Mouse (Mus musculus): ENCODE results near the gene Macrod1. TPM values are rescaled to one million over a fixed set of nuclear protein-coding genes. Genes with fewer than 3 reads are reported as not detected.
"Not testable (repeated sequence)": the region's sequence is repeated elsewhere in the genome, so short reads cannot be mapped to it uniquely, and the experiment has no call there.

The Macrod1 gene
- polyA plus RNA-seq, 1 experiment from 2014 or later = 8.3 TPM

GRCm38 (mm10) chr19:7044279-7044678 lies 12.3 kb upstream of the Macrod1 start:
- Histone ChIP-seq H3K4me2 (replicated peaks; ENCODE audit: low read depth, low read length) (no peak overlapping the region), H3K27ac (ENCODE audit: low read length) (no peak overlapping the region), H3K4me3 (ENCODE audit: low read depth, low read length) (no peak overlapping the region), H3K36me3 (ENCODE audit: control insufficient read depth, insufficient read depth, low read length) (no peaks in the 10 kb centered on the region), H3K27me3 (ENCODE audit: control insufficient read depth, insufficient read depth, low read length) (no peaks in the 10 kb centered on the region), H3K9me3 (ENCODE audit: control insufficient read depth, low read depth, low read length) (no peaks in the 10 kb centered on the region), H3K9ac (replicated peaks; ENCODE audit: low read depth, low read length) (no peak overlapping the region), H3K4me1 (ENCODE audit: control insufficient read depth, insufficient read depth, low read length) (0 out of 2 replicates have a peak, but pooled peaks cover 2% of the 10 kb centered on the region)
- no peak for ATAC-seq (ENCODE audit: insufficient number of reproducible peaks, insufficient read depth, low FRiP score, low read depth)
- WGBS = 68% methylated on average over 4 of the region's 4 CpGs

DNA sequence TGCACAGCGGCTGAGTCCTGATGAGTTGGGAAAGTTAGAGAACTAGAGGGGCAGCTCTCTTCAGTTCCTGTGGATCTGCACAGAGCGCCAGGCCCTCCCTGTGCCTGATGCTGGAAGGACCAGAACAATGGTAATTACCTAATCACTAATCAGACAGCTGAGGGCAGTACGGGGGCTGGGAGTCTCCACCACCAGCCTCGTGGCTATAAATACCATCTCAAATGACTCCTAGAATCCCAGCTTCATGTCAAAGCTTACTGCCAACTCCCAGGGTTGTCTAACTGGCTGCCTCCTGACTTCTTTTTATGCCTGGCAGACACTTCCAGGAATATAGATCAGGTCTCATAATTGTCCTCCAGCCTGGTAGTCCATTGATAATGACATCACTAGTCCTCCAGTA lies 11.9 kb upstream of the Macrod1 start:
- 0 out of 2 replicates have a peak, but pooled peaks cover 2% of the 10 kb centered on the region for H3K4me1 ChIP-seq (ENCODE audit: control insufficient read depth, insufficient read depth, low read length)
- H3K36me3 ChIP-seq (ENCODE audit: control insufficient read depth, insufficient read depth, low read length) = no peaks in the 10 kb centered on the region
- ATAC-seq (ENCODE audit: insufficient number of reproducible peaks, insufficient read depth, low FRiP score, low read depth) = no peak
- H3K4me2 ChIP-seq (replicated peaks; ENCODE audit: low read depth, low read length) = no peak overlapping the region
- no peaks in the 10 kb centered on the region for H3K27me3 ChIP-seq (ENCODE audit: control insufficient read depth, insufficient read depth, low read length)
- 45% methylated on average over 4 of the region's 4 CpGs for WGBS
- no peak overlapping the region for H3K27ac ChIP-seq (ENCODE audit: low read length)
- no peaks in the 10 kb centered on the region for H3K9me3 ChIP-seq (ENCODE audit: control insufficient read depth, low read depth, low read length)
- no peak overlapping the region for H3K9ac ChIP-seq (replicated peaks; ENCODE audit: low read depth, low read length)
- no peak overlapping the region for H3K4me3 ChIP-seq (ENCODE audit: low read depth, low read length)

- H3K27me3 ChIP-seq (ENCODE audit: control insufficient read depth, insufficient read depth, low read length); H3K27ac ChIP-seq (ENCODE audit: low read length); H3K36me3 ChIP-seq (ENCODE audit: control insufficient read depth, insufficient read depth, low read length); ATAC-seq (ENCODE audit: insufficient number of reproducible peaks, insufficient read depth, low FRiP score, low read depth); H3K9ac ChIP-seq (replicated peaks; ENCODE audit: low read depth, low read length); H3K4me2 ChIP-seq (replicated peaks; ENCODE audit: low read depth, low read length); H3K9me3 ChIP-seq (ENCODE audit: control insufficient read depth, low read depth, low read length); H3K4me3 ChIP-seq (ENCODE audit: low read depth, low read length): not testable (repeated sequence)
- 89% methylated on average over 4 of the region's 4 CpGs for WGBS
- peaks cover 10% of the 10 kb centered on the region for H3K4me1 ChIP-seq (ENCODE audit: control insufficient read depth, insufficient read depth, low read length)
Observed at GRCm38 (mm10) chr19:7053382-7053781, 3.2 kb upstream of the Macrod1 start.

DNA sequence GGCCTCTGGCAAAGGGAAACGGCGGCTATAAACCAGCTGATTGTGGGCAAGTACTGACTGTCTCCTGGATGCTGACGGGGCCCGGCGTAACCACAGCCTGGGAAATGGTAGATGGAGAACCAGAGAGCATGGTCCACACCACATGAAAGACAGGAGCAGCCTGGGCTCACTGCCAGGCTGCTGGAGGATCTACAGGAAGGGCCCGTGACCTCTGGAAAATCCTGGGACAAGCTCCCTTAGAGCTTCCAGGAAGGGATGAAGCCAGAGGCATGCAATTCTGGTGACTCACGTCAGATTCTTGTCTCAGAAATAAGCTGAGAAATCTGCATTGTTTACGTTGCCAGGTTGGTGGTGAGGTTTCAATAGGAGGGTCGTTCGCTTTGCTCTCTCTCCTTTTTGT lies 1.8 kb upstream of the Macrod1 start:
- H3K36me3 ChIP-seq (ENCODE audit: control insufficient read depth, insufficient read depth, low read length) = no peaks in the 10 kb centered on the region
- H3K4me3 ChIP-seq (ENCODE audit: low read depth, low read length) = no peak overlapping the region
- no peaks in the 10 kb centered on the region for H3K9me3 ChIP-seq (ENCODE audit: control insufficient read depth, low read depth, low read length)
- no peak for ATAC-seq (ENCODE audit: insufficient number of reproducible peaks, insufficient read depth, low FRiP score, low read depth)
- no peaks in the 10 kb centered on the region for H3K27me3 ChIP-seq (ENCODE audit: control insufficient read depth, insufficient read depth, low read length)
- H3K4me2 ChIP-seq (replicated peaks; ENCODE audit: low read depth, low read length) = no peak overlapping the region
- H3K27ac ChIP-seq (ENCODE audit: low read length) = 0 out of 2 replicates have a peak overlapping the region, but pooled peaks have one; percentile 1
- H3K9ac ChIP-seq (replicated peaks; ENCODE audit: low read depth, low read length) = no peak overlapping the region
- WGBS = 45% methylated on average over 10 of the region's 10 CpGs
- H3K4me1 ChIP-seq (ENCODE audit: control insufficient read depth, insufficient read depth, low read length) = peaks cover 10% of the 10 kb centered on the region

DNA sequence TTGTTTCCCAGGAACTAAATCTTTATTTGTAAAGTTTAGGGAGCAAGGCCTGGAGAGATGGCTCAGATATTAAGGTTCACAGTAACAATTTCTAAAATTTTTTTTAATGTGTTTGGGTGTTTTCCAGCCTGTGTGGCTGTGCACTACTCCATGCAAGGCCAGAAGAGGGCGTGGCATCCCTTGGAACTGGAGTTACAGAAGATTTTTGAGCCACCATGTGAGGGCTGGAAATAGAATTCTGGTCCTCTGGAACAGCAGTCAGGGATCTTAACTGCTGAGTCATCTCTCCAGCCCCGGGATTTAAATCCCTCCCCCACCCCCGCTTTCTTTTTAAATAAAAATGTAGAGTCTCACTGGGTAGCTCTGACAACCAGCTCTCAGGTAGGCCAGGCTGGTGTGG lies 1.4 kb upstream of the Macrod1 start:
- ATAC-seq (ENCODE audit: insufficient number of reproducible peaks, insufficient read depth, low FRiP score, low read depth) = no peak
- Histone ChIP-seq H3K36me3 (ENCODE audit: control insufficient read depth, insufficient read depth, low read length) (no peaks in the 10 kb centered on the region), H3K4me3 (ENCODE audit: low read depth, low read length) (no peak overlapping the region), H3K27ac (ENCODE audit: low read length) (no peak overlapping the region), H3K9me3 (ENCODE audit: control insufficient read depth, low read depth, low read length) (no peaks in the 10 kb centered on the region), H3K4me2 (replicated peaks; ENCODE audit: low read depth, low read length) (no peak overlapping the region), H3K4me1 (ENCODE audit: control insufficient read depth, insufficient read depth, low read length) (peaks cover 10% of the 10 kb centered on the region), H3K9ac (replicated peaks; ENCODE audit: low read depth, low read length) (no peak overlapping the region), H3K27me3 (ENCODE audit: control insufficient read depth, insufficient read depth, low read length) (no peaks in the 10 kb centered on the region)
- 38% methylated on average over 3 of the region's 3 CpGs for WGBS

DNA sequence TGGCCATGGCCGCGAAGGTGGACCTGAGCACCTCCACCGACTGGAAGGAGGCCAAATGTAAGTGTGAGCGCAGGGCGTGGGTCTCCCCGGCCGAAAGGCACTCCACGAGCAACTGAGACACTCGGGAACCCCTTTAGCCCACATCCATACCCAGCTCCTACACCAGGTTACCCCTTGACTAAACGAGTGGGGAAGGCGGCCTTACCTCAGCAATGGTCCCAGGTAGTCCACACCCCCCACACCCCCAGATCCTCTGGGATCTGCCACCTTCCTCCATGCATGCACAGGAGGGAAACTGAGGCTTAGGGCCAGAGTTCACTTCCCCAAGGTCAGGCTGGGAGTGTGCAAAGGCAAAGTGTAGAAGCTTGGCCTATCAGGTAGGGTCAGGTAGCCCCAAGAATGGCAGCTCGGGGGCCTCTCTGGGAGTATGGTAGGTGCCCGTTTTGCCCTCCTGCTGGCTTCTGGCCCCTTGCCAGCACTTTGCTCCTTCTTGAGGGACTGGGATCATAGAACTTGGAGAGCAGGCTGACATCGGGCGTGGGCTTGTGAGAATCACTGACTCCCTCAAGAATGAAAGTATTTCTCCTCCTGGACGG lies 614 bp downstream of the Macrod1 start:
- no peaks in the 10 kb centered on the region for H3K9me3 ChIP-seq (ENCODE audit: control insufficient read depth, low read depth, low read length)
- no peak overlapping the region for H3K27ac ChIP-seq (ENCODE audit: low read length)
- H3K9ac ChIP-seq (replicated peaks; ENCODE audit: low read depth, low read length) = peak overlapping the region; percentile 50
- peak overlapping the region; percentile 71 for H3K4me3 ChIP-seq (ENCODE audit: low read depth, low read length)
- no peaks in the 10 kb centered on the region for H3K36me3 ChIP-seq (ENCODE audit: control insufficient read depth, insufficient read depth, low read length)
- H3K4me1 ChIP-seq (ENCODE audit: control insufficient read depth, insufficient read depth, low read length) = peaks cover 10% of the 10 kb centered on the region
- no peaks in the 10 kb centered on the region for H3K27me3 ChIP-seq (ENCODE audit: control insufficient read depth, insufficient read depth, low read length)
- WGBS = 1% methylated on average over 16 of the region's 16 CpGs
- peak; percentile 1; the same call in 1 of the 2 replicates for ATAC-seq (ENCODE audit: insufficient number of reproducible peaks, insufficient read depth, low FRiP score, low read depth)
- peak overlapping the region; percentile 100 for H3K4me2 ChIP-seq (replicated peaks; ENCODE audit: low read depth, low read length)

- Histone ChIP-seq H3K9me3 (ENCODE audit: control insufficient read depth, low read depth, low read length) (no peaks in the 10 kb centered on the region), H3K36me3 (ENCODE audit: control insufficient read depth, insufficient read depth, low read length) (no peaks in the 10 kb centered on the region), H3K9ac (replicated peaks; ENCODE audit: low read depth, low read length) (no peak overlapping the region), H3K27ac (ENCODE audit: low read length) (no peak overlapping the region), H3K4me3 (ENCODE audit: low read depth, low read length) (peak overlapping the region; percentile 71), H3K4me1 (ENCODE audit: control insufficient read depth, insufficient read depth, low read length) (peaks cover 10% of the 10 kb centered on the region), H3K4me2 (replicated peaks; ENCODE audit: low read depth, low read length) (peak overlapping the region; percentile 100), H3K27me3 (ENCODE audit: control insufficient read depth, insufficient read depth, low read length) (no peaks in the 10 kb centered on the region)
- WGBS = 0% methylated on average over 15 of the region's 15 CpGs
- ATAC-seq (ENCODE audit: insufficient number of reproducible peaks, insufficient read depth, low FRiP score, low read depth) = peak; percentile 79
Observed at GRCm38 (mm10) chr19:7057722-7058207, 1.2 kb downstream of the Macrod1 start.

- no peak overlapping the region for H3K9ac ChIP-seq (replicated peaks; ENCODE audit: low read depth, low read length)
- H3K4me1 ChIP-seq (ENCODE audit: control insufficient read depth, insufficient read depth, low read length) = peaks cover 10% of the 10 kb centered on the region
- no peak overlapping the region for H3K27ac ChIP-seq (ENCODE audit: low read length)
- no peaks in the 10 kb centered on the region for H3K36me3 ChIP-seq (ENCODE audit: control insufficient read depth, insufficient read depth, low read length)
- H3K4me3 ChIP-seq (ENCODE audit: low read depth, low read length) = no peak overlapping the region
- 76% methylated on average over 6 of the region's 6 CpGs for WGBS
- H3K9me3 ChIP-seq (ENCODE audit: control insufficient read depth, low read depth, low read length) = no peaks in the 10 kb centered on the region
- ATAC-seq (ENCODE audit: insufficient number of reproducible peaks, insufficient read depth, low FRiP score, low read depth) = no peak
- peak overlapping the region; percentile 100; the same call in 1 of the 2 replicates for H3K4me2 ChIP-seq (replicated peaks; ENCODE audit: low read depth, low read length)
- H3K27me3 ChIP-seq (ENCODE audit: control insufficient read depth, insufficient read depth, low read length) = no peaks in the 10 kb centered on the region
Observed at GRCm38 (mm10) chr19:7058541-7058940, 1.9 kb downstream of the Macrod1 start.

- Histone ChIP-seq H3K36me3 (ENCODE audit: control insufficient read depth, insufficient read depth, low read length) (no peaks in the 10 kb centered on the region), H3K9me3 (ENCODE audit: control insufficient read depth, low read depth, low read length) (no peaks in the 10 kb centered on the region), H3K27ac (ENCODE audit: low read length) (no peak overlapping the region), H3K9ac (replicated peaks; ENCODE audit: low read depth, low read length) (no peak overlapping the region), H3K27me3 (ENCODE audit: control insufficient read depth, insufficient read depth, low read length) (no peaks in the 10 kb centered on the region), H3K4me2 (replicated peaks; ENCODE audit: low read depth, low read length) (no peak overlapping the region), H3K4me3 (ENCODE audit: low read depth, low read length) (no peak overlapping the region), H3K4me1 (ENCODE audit: control insufficient read depth, insufficient read depth, low read length) (peaks cover 18% of the 10 kb centered on the region)
- ATAC-seq (ENCODE audit: insufficient number of reproducible peaks, insufficient read depth, low FRiP score, low read depth) = no peak
- 93% methylated on average over 5 of the region's 5 CpGs for WGBS
Observed at GRCm38 (mm10) chr19:7062110-7062509, 5.5 kb downstream of the Macrod1 start.
